Mouse (Mus musculus) kidney, embryonic 15.5 days (tissue): ENCODE data around the gene Apol7a. TPM values are rescaled to one million over a fixed set of nuclear protein-coding genes. Genes with fewer than 3 reads are reported as not detected.
A peak's percentile ranks its signal among the peaks of the same experiment; 100 is the strongest.

Source experiments
- ATAC-seq: fragments of 200-750 bp; cut with Nextera tagmentation; replicated peaks from 2 replicates; pipeline ENCODE4 v1.8.0; 2017; ENCODE audit warnings: moderate TSS enrichment; ENCODE audit not compliant: low FRiP score
- H3K27ac ChIP-seq: fragments of 300-500 bp; sonication (generic); 2 replicates; pipeline ENCODE4 v1.5.1; 2015; ENCODE audit warnings: mild to moderate bottlenecking, inconsistent platforms
- H3K27me3 ChIP-seq: fragments of 300-500 bp; sonication (generic); 2 replicates; pipeline ENCODE4 v1.6.1; 2015; ENCODE audit warnings: inconsistent platforms
- H3K36me3 ChIP-seq: fragments of 300-500 bp; sonication (generic); 2 replicates; pipeline ENCODE4 v1.6.1; 2015; ENCODE audit warnings: inconsistent platforms
- H3K4me1 ChIP-seq: fragments of 300-500 bp; sonication (generic); 2 replicates; pipeline ENCODE4 v1.6.1; 2015; ENCODE audit warnings: inconsistent platforms
- H3K4me2 ChIP-seq: fragments of 300-500 bp; sonication (generic); 2 replicates; pipeline ENCODE4 v1.6.1; 2015; ENCODE audit warnings: moderate library complexity, mild to moderate bottlenecking, inconsistent platforms
- H3K4me3 ChIP-seq: fragments of 300-500 bp; sonication (generic); replicated peaks from 2 replicates; pipeline ENCODE4 v1.5.1; 2015; ENCODE audit warnings: mild to moderate bottlenecking, inconsistent platforms
- H3K9ac ChIP-seq: fragments of 300-500 bp; sonication (generic); 2 replicates; pipeline ENCODE4 v1.6.1; 2015; ENCODE audit warnings: mild to moderate bottlenecking, inconsistent platforms
- H3K9me3 ChIP-seq: fragments of 300-500 bp; sonication (generic); replicated peaks from 2 replicates; pipeline ENCODE4 v1.6.1; 2016; ENCODE audit warnings: inconsistent platforms
- WGBS: fragments of 180-500 bp; shearing (Covaris S2); methylation state at CpG from one replicate; pipeline ENCODE4 v1.1.7; 2015; ENCODE audit warnings: mixed read lengths; 5-methylcytosine and 5-hydroxymethylcytosine counted together
- polyA plus RNA-seq: library from polyadenylated mRNA; unstranded; fragments of >200 nt; fragmentation: Nextera tagmentation; extraction: Ambion mirVana; gene quantifications from 2 replicates; pipeline ENCODE4 v1.2.1, GENCODE M21; 2015

Gene Apol7a
- polyA plus RNA-seq, 1 experiment from 2014 or later = 0.06 TPM

- WGBS = 3% methylated on average over 29 of the region's 29 CpGs
- H3K4me3 ChIP-seq = peak overlapping the region; percentile 41
- H3K4me2 ChIP-seq = peak overlapping the region; percentile 75
- peaks cover 2% of the 10 kb centered on the region; the same call in 1 of the 2 replicates for H3K27me3 ChIP-seq
- H3K4me1 ChIP-seq = peaks cover 41% of the 10 kb centered on the region
- no peaks in the 10 kb centered on the region for H3K9me3 ChIP-seq
- peak overlapping the region; percentile 75 for H3K27ac ChIP-seq
- no peaks in the 10 kb centered on the region for H3K36me3 ChIP-seq
- peak; percentile 84 for ATAC-seq
- H3K9ac ChIP-seq = peak overlapping the region; percentile 48
Measured at GRCm38 (mm10) chr15:77358320-77359040, 40.4 kb downstream of the Apol7a start.

- Histone ChIP-seq H3K9ac (no peak overlapping the region), H3K27me3 (peaks cover 2% of the 10 kb centered on the region; the same call in 1 of the 2 replicates), H3K4me3 (no peak overlapping the region), H3K27ac (no peak overlapping the region), H3K4me1 (peaks cover 48% of the 10 kb centered on the region), H3K36me3 (no peaks in the 10 kb centered on the region), H3K9me3 (no peaks in the 10 kb centered on the region), H3K4me2 (peak overlapping the region; percentile 23)
- no peak for ATAC-seq
- WGBS = 16% methylated on average over 11 of the region's 11 CpGs
Measured at GRCm38 (mm10) chr15:77356248-77356810, 42.6 kb downstream of the Apol7a start.

- H3K27me3 ChIP-seq = peaks cover 2% of the 10 kb centered on the region; the same call in 1 of the 2 replicates
- H3K27ac ChIP-seq = 0 out of 2 replicates have a peak overlapping the region, but pooled peaks have one; percentile 41
- no peak overlapping the region for H3K4me3 ChIP-seq
- H3K9ac ChIP-seq = no peak overlapping the region
- ATAC-seq = no peak
- no peaks in the 10 kb centered on the region for H3K36me3 ChIP-seq
- no peaks in the 10 kb centered on the region for H3K9me3 ChIP-seq
- WGBS = 56% methylated on average over 6 of the region's 6 CpGs
- H3K4me2 ChIP-seq = no peak overlapping the region
- H3K4me1 ChIP-seq = peaks cover 48% of the 10 kb centered on the region
Measured at GRCm38 (mm10) chr15:77354848-77355551, 43.9 kb downstream of the Apol7a start.

- H3K36me3 ChIP-seq = no peaks in the 10 kb centered on the region
- no peak for ATAC-seq
- peaks cover 2% of the 10 kb centered on the region; the same call in 1 of the 2 replicates for H3K27me3 ChIP-seq
- 0 out of 2 replicates have a peak overlapping the region, but pooled peaks have one; percentile 41 for H3K27ac ChIP-seq
- no peak overlapping the region for H3K4me3 ChIP-seq
- no peaks in the 10 kb centered on the region for H3K9me3 ChIP-seq
- no peak overlapping the region for H3K4me2 ChIP-seq
- 44% methylated on average over 4 of the region's 4 CpGs for WGBS
- H3K4me1 ChIP-seq = peaks cover 46% of the 10 kb centered on the region
- no peak overlapping the region for H3K9ac ChIP-seq
Measured at GRCm38 (mm10) chr15:77354496-77354847, 44.4 kb downstream of the Apol7a start.

- Histone ChIP-seq H3K9ac (no peak overlapping the region), H3K27me3 (peaks cover 2% of the 10 kb centered on the region; the same call in 1 of the 2 replicates), H3K27ac (no peak overlapping the region), H3K4me3 (no peak overlapping the region), H3K4me2 (no peak overlapping the region), H3K36me3 (no peaks in the 10 kb centered on the region), H3K4me1 (peaks cover 40% of the 10 kb centered on the region), H3K9me3 (no peaks in the 10 kb centered on the region)
- WGBS = 5% methylated on average over 4 of the region's 4 CpGs
- ATAC-seq = 0 out of 2 replicates have a peak, but pooled peaks have one; percentile 24
Measured at GRCm38 (mm10) chr15:77353764-77354163, 45.1 kb downstream of the Apol7a start.

DNA sequence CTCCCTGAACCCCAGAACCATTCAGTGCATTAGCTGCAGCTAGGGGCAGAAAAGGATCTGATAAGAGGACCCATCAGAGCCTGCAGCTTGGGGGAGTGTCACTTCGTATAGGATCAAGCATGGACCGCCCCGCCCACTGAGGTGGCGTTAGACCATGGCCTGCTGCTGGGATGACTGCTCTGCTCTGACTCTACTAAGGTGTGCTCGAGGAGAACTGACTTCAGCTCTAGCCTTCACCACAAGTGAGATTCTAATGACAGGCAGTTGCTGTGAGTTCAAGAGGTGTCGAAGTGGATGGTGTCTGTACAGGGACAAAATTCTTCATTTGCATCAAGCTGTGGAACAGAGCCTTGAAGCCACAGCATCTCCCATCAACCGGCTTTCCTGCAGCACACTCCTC lies 46.0 kb downstream of the Apol7a start:
- H3K27me3 ChIP-seq = peaks cover 2% of the 10 kb centered on the region; the same call in 1 of the 2 replicates
- H3K36me3 ChIP-seq = no peaks in the 10 kb centered on the region
- WGBS = 53% methylated on average over 7 of the region's 7 CpGs
- no peak overlapping the region for H3K9ac ChIP-seq
- H3K4me2 ChIP-seq = no peak overlapping the region
- H3K27ac ChIP-seq = no peak overlapping the region
- no peak for ATAC-seq
- no peaks in the 10 kb centered on the region for H3K9me3 ChIP-seq
- H3K4me1 ChIP-seq = peaks cover 34% of the 10 kb centered on the region
- no peak overlapping the region for H3K4me3 ChIP-seq

DNA sequence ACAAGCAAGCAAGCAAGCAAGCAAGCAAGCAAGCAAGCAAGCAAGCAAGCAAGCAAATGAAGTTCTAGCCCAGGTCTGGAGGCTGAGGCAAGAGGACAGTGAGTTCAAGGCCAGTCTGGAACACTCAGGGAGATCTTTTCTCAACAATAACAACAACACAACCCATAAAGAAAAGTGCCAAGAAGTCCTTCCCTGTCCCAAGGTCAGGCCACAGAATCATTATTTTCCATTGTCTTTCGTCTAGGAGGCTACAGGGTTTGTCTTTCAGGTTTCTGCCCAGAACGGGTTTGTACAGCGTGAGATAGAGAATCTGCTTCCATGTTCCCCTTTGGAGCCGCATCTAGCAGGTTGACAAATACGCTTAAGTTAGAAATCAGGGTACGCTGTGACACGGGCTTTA lies 48.8 kb downstream of the Apol7a start:
- ATAC-seq = no peak
- H3K36me3 ChIP-seq = no peaks in the 10 kb centered on the region
- H3K9ac ChIP-seq = no peak overlapping the region
- H3K9me3 ChIP-seq = no peaks in the 10 kb centered on the region
- H3K27me3 ChIP-seq = 0 out of 2 replicates have a peak, but pooled peaks cover under 1% of the 10 kb centered on the region
- no peak overlapping the region for H3K4me3 ChIP-seq
- H3K4me2 ChIP-seq = no peak overlapping the region
- 85% methylated on average over 7 of the region's 7 CpGs for WGBS
- peaks cover 25% of the 10 kb centered on the region for H3K4me1 ChIP-seq
- H3K27ac ChIP-seq = no peak overlapping the region

DNA sequence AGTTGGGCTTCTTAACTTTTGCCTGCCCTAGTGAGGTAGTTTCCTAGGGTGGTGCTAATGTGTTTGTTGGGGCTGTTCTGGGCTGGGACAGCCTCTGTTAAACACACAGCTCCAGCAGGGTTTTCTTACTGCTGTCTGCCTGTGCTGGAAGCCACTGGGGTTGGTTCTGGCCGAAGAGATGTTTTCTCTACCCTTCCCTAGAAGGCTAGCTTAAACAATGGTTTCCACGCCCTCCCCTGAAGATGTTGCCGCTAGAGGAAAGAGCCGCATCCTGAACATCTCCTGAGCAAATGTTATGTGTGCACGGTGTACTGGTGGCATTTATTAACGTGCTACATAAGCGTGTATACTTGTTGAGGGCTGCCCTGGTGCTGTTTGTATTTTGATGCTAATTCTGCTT lies 50.8 kb downstream of the Apol7a start:
- no peak for ATAC-seq
- peaks cover 25% of the 10 kb centered on the region for H3K4me1 ChIP-seq
- no peak overlapping the region for H3K4me2 ChIP-seq
- no peak overlapping the region for H3K4me3 ChIP-seq
- H3K36me3 ChIP-seq = no peaks in the 10 kb centered on the region
- peak overlapping the region; percentile 43; the same call in 1 of the 2 replicates for H3K27ac ChIP-seq
- H3K27me3 ChIP-seq = no peaks in the 10 kb centered on the region
- 72% methylated on average over 7 of the region's 7 CpGs for WGBS
- no peak overlapping the region for H3K9ac ChIP-seq
- no peaks in the 10 kb centered on the region for H3K9me3 ChIP-seq

- Histone ChIP-seq H3K4me2 (peak overlapping the region; percentile 64), H3K9me3 (no peaks in the 10 kb centered on the region), H3K4me3 (peak overlapping the region; percentile 27), H3K27ac (peak overlapping the region; percentile 81), H3K27me3 (no peaks in the 10 kb centered on the region), H3K4me1 (peaks cover 41% of the 10 kb centered on the region), H3K36me3 (no peaks in the 10 kb centered on the region), H3K9ac (no peak overlapping the region)
- WGBS = 13% methylated on average over 17 of the region's 17 CpGs
- ATAC-seq = peak; percentile 37
Measured at GRCm38 (mm10) chr15:77344127-77345125, 54.5 kb downstream of the Apol7a start.

DNA sequence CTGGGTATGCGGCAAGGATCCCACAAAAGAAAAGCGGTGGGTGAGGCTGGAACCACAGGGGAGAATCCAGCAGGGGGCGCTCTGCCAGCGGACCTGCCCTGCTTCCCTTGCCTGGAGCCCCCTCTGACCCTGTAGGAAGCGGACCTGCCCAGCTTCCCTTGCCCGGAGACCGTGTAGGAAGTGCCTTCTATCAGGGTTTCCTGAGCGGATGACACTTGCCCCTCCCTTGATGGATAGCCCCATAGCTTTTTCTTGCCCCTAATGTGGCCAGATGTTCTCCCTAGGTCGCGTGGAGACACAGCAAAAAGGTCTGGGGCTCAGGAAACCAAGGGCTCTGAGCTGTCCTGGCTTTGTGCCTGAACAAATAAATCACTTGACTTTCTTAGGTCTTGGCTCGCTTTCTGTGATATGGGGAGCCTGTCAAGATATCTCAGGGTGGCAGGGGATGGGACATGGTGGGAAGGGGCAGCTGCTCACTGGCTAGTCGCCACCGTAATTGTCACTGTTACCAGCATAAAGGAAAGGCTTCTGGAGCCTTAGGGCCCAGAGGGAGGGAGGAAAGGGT lies 55.3 kb downstream of the Apol7a start:
- peak overlapping the region; percentile 18; the same call in 1 of the 2 replicates for H3K9ac ChIP-seq
- H3K4me2 ChIP-seq = peak overlapping the region; percentile 64
- no peaks in the 10 kb centered on the region for H3K9me3 ChIP-seq
- H3K4me1 ChIP-seq = peaks cover 47% of the 10 kb centered on the region
- H3K4me3 ChIP-seq = peak overlapping the region; percentile 27
- peak overlapping the region; percentile 81 for H3K27ac ChIP-seq
- 2% methylated on average over 13 of the region's 13 CpGs for whole genome bisulfite sequencing
- no peaks in the 10 kb centered on the region for H3K27me3 ChIP-seq
- ATAC-seq = peak; percentile 82
- H3K36me3 ChIP-seq = no peaks in the 10 kb centered on the region
